Mouse (Mus musculus) natural killer cell, adult 2 months (primary cell): ENCODE measurements around the gene Mfsd2b.

Source experiments
- DNase-seq, 2 experiments: peaks; one replicate each; pipeline ENCODE4 v3.0.0; 2022; ENCODE audit warnings: low spot score in 2 of 2

The Mfsd2b gene

GRCm38 (mm10) chr12:4873531-4873930 lies 628 bp downstream of the Mfsd2b start:
- no peak for DNase-seq

DNA sequence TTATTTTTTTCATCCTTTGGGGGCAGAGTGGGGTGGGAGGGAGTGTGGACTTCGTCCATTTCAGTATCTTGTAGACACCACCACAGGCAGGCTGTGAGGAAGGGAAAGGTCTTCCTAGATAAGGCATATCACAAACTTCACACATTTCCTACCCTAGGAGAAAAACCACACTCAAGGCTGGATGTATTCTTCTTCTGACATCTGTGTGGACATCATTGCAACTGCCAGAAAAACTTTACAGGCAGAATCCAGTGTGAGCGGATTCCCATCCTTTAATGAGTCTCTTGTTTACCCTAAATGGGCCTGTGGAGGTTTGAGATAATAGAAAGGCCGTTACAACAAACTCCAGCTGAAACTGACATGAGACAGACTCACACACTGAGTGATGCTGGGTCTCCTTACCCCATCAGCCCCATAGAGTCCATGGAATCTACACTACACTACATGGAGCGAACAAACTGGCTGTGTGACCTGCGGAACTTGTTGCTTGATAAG lies 1.1 kb downstream of the Mfsd2b start:
- no peak for DNase-seq

DNA sequence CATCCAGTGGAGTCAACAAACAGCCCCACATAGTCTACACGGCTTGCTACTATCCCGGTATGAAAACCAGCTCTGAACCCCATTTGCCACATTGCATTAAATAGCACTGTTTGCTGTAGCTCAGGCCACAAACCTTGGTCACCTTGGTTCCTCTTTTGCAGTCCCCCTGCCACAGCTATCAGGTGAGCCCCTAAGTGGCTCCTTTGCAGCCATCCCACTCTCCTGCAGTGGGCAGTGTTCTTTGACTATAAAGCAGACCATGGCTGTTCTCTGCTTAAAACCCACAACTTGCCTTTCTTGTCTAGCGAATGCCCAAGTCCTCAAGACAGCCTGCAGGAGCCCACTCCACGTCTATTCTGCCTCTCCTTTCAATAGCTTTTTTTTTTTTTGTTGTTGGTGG lies 1.9 kb downstream of the Mfsd2b start:
- no peak for DNase-seq

DNA sequence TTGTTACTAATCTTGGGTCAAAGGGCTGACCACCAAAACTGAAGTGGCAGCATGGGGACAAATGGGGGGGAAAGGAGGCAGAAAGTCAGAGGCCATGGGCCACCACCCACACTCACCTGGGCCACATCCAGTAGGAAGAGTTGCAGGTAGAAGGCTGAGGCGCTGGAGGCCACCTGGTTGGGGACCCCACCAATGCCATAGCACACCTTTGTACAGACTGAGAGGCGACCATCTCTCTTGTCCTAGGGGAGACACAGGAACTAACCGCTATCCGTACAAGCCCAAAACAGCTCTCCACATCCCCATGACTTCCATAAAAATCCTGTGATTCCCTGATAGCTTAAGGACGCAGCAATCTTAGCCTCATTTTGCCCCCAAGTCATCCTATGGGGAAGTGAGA lies 2.9 kb downstream of the Mfsd2b start:
- no peak for DNase-seq

DNA sequence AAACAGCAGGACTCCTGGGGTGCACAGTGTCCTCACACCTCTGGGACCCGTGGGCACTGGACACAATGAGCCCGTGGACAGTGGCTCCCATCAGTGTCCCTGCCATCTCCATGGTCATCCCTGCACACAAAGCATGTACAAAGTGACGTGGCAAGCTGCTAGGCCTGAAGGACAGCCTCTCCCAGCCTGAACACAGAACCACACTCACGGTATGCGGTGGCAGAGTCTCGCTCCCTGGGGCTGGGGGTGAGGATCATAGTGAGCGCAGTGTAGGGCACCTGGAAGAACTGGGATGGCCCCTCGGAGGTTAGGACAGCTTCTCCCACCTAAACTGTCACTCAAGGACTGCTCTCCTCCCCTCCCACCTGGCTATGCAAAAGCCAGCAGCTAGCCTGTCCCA lies 5.2 kb downstream of the Mfsd2b start:
- no peak for DNase-seq

- DNase-seq = no peak
These were observed 9.8 kb downstream of the Mfsd2b start for GRCm38 (mm10) chr12:4864338-4864690.

DNA sequence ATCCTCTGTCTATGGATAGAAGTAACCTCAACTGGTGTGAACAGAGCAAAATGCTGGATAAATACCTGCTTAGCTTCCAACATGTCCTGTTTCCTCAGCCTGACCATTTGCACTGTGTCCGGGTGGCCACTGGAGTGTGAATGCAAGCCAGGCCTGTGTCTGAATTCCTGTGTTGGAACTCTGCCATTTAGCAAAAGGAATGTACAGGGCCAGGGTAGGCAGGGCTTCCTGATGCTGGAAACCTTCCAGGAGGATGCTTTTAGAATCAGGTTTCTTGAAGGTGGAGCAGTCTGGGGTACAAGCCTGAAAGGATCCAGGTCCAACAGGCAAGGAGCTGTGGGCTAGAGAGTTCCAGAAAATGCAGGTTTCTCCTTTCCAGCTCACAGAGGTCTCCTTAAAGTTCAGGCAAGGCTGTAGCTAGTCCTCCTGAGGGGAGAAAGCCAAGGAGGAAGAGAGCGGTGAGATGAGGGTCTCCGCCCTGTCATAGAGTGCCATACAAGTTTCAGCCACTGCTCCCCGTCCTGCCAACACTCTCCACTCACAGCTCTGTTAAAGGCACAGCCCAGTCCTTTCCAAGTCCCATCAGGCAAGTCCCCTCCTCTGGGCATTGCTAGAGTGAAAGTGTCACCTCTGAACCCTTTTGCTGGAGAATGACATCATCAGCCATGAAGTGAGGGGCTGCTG lies 10.4 kb downstream of the Mfsd2b start:
- DNase-seq = no peak

- DNase-seq = no peak
These were observed 11.5 kb downstream of the Mfsd2b start for GRCm38 (mm10) chr12:4862672-4863071.

DNA sequence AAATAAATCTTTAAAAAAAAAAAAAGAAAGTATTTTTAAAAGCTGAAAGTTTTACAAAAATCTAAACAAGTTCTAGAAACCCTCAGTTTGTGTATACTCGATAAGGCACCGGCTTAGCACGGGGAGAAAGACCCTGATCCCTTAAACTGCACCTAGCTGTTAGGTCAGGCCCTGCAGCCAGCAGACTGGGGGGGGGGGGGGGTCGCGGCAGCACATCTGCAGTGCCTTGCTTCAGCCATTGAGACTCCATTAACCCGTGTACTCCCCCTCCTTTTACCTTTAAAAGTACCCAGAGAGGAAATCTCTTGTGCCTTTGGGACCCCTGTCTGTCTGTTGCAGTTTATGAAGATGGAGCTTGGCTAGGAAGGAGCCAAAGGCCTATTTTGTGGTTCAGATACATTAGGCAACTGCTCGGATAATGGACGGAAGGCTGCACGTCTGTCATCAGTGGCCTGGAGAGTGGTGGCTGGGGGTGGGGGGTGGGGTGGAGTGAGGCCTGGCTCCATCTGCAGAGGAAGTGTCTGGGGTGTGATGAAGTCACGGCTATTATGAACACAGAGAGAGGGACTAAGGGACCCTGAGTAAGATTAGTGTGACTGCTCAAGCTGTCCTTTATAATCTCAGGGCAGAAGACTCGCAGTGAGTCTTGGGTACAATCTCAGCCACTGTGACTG lies 14.8 kb downstream of the Mfsd2b start:
- DNase-seq = no peak

DNA sequence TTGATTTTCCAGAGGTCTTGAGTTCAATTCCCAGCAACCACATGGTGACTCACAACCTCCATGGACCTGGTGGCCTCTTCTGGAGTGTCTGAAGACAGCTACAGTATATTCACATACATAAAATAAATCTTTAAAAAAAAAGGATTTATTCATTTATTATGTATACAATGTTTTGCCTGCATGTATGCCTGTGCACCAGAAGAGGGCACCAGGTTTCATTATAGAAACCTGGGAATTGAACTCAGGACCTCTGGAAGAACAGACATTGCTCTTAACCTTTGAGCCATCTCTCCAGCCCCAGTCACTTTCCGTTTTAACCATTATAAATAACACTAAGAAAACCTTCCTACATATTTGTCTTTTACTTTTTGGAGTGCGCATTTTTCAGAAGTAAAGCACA lies 17.3 kb downstream of the Mfsd2b start:
- DNase-seq = no peak

- DNase-seq = peak; percentile 35 to 46
These were observed 18.0 kb downstream of the Mfsd2b start for GRCm38 (mm10) chr12:4856160-4856559.

DNA sequence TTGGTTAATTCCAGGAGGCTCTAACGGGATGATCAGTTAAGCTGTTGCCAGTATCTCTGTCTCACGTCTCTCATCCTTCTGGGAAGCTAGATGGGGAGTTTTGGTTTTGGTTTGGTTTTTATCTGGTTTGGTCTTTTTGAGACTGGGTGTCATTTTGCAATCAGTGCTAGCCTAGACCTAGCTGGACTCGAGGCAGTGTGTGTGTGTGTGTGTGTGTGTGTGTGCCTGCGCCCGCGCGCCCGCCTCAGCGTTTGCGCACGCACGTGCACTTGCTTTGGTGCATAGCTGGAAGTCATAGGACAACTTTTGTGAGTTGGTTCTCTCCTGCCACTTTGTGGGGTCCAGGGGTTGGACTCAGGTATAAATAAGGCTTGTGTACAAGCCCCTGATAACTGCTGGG lies 30.4 kb downstream of the Mfsd2b start:
- peak; percentile 39 to 44 for DNase-seq

- DNase-seq = peak; percentile 74 to 82
These were observed 31.1 kb downstream of the Mfsd2b start, which contains the start of gene Wdcp for GRCm38 (mm10) chr12:4842890-4843597. Gene Wdcp (plus strand): TSS chr12:4843303.

DNA sequence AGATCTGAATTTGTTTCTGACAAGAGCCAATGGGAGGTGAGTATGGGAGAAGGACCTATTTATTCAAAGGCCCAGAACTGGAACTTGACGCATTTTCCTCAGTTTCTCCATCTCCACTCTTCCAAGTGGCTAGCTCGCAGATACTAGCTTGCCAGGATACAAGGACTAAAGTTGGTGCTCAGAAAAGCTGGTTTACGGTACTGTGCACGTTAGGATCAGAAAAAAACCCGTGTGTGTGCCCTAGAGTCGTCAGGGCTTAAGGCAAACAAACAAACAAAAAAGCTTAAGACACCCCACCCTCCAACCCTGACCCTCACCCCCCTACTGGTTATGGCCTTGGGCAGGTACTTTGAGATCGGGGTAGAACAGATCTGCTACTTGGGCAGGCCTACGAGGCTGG lies 31.7 kb downstream of the Mfsd2b start:
- no peak for DNase-seq

DNA sequence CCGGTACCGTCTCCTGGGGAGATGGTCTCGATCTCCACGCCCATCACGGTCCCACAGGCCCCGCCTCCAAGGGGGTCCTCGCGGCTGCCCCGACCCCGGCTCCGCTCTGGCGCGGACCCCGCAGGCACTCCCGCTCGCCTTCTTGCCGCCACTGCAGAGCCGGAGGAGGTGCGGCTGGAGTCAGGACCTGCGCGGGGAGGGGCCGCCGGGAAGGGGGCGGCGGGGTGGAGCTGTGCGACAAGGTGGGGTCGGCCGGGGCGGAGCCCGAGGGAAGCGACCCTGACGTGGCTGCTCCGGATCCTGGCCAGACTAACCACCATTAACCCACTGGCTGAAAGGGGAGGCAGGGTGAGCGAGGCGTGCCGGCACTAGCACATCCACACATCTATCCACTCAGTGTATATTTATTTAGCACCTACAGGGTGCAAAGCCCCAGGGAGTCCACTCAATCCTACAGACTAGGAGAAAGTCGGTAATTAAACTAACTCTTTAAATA lies 32.7 kb downstream of the Mfsd2b start, which contains the start of gene Fkbp1b:
Gene Fkbp1b, minus strand, starts transcription at position 200 of the 496 bp plus-strand sequence.
- DNase-seq = no peak

GRCm38 (mm10) chr12:4840741-4841140 lies 33.4 kb downstream of the Mfsd2b start:
- no peak for DNase-seq

DNA sequence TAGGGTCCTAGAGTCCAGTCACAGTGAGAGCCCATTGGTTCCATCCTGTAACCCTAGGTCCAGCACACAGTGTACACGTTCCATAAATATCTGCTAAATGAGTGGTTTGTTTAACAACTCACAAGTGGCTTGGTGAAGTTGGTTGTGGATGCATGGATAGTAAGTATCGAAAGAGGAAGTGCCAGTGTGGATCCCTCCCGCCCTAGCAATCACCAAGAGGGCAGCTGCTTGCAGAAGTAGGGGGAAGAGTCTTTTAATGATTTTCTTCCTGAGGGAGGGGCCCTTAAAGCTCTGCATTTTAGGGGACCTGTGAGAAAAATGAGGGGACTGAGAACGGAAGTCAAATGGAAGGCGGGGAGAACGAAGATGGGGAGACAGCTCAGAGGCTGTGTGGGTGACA lies 34.1 kb downstream of the Mfsd2b start:
- no peak for DNase-seq

GRCm38 (mm10) chr12:4836959-4837358 lies 37.2 kb downstream of the Mfsd2b start:
- DNase-seq = no peak

GRCm38 (mm10) chr12:4827256-4827655 lies 46.9 kb downstream of the Mfsd2b start:
- no peak for DNase-seq

DNA sequence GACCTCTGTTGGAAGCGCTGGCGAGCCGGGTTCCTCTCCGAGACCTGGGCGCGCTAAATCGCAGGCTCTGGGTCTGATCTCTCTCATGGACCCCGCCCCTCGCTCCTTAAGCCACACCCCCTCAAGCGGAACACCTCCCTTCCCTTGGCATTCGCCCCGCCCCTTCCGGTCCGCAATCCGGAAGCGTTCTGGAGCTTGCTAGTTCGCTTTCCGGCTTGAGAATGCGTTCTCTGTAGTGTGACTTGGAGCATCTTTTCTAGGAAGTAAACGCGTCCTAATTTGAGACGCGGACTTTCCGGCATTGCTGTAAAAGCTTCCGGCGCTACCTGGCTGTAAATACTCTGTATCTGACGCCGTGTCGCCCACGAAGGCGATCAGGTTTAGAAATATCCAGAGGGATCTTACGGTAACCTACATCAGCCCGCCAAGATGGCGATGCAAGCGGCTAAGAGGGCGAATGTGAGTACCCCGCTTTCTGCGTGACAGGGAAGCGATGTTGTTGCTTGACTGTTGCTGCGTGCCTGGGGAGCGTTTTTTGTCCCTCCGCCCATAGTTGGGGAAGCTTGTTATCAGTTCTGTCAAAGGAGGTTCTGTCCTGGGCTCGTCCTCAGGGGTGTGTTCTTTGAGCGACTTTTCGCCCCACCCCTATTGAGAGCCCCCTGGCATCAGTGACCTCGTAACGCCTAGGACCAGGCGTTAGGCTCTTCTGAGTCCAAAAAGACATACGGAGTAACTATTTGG lies 56.6 kb downstream of the Mfsd2b start, which contains the start of gene Sf3b6:
Gene Sf3b6, plus strand, starts transcription at position 184 of the 741 bp plus-strand sequence.
- DNase-seq = peak; percentile 99

- no peak for DNase-seq
These were observed 57.3 kb downstream of the Mfsd2b start for GRCm38 (mm10) chr12:4816680-4817360.
